Mouse (Mus musculus): ENCODE measurements around the gene Washc2.
A peak's percentile ranks its signal among the peaks of the same experiment; 100 is the strongest.

The Washc2 gene

GRCm38 (mm10) chr6:116262824-116263223 lies 55.0 kb downstream of the Washc2 start:
- DNase-seq (ENCODE audit: low spot score), result no peak

GRCm38 (mm10) chr6:116264018-116264651 lies 56.3 kb downstream of the Washc2 start, which contains the start of gene Zfand4:
TSS of gene Zfand4 (plus strand) at chr6:116264222.
- peak; percentile 92 for DNase-seq (ENCODE audit: low spot score)

GRCm38 (mm10) chr6:116264836-116265235 lies 57.0 kb downstream of the Washc2 start:
- no peak for DNase-seq (ENCODE audit: low spot score)

GRCm38 (mm10) chr6:116265603-116266002 lies 57.8 kb downstream of the Washc2 start:
- DNase-seq (ENCODE audit: low spot score), result no peak

GRCm38 (mm10) chr6:116266273-116267109 lies 58.7 kb downstream of the Washc2 start:
- DNase-seq (ENCODE audit: low spot score), result no peak

- no peak for DNase-seq (ENCODE audit: low spot score)
Measured at GRCm38 (mm10) chr6:116267110-116267423, 59.2 kb downstream of the Washc2 start.

- no peak for DNase-seq (ENCODE audit: low spot score)
Measured at GRCm38 (mm10) chr6:116275695-116276094, 67.9 kb downstream of the Washc2 start.

GRCm38 (mm10) chr6:116278679-116279317 lies 71.0 kb downstream of the Washc2 start:
- DNase-seq (ENCODE audit: low spot score), result no peak

- no peak for DNase-seq (ENCODE audit: low spot score)
Measured at GRCm38 (mm10) chr6:116281014-116281413, 73.2 kb downstream of the Washc2 start.

GRCm38 (mm10) chr6:116282546-116282945 lies 74.7 kb downstream of the Washc2 start:
- peak; percentile 18 for DNase-seq (ENCODE audit: low spot score)

GRCm38 (mm10) chr6:116283280-116283679 lies 75.4 kb downstream of the Washc2 start:
- no peak for DNase-seq (ENCODE audit: low spot score)

- DNase-seq (ENCODE audit: low spot score), result no peak
Measured at GRCm38 (mm10) chr6:116286321-116286720, 78.5 kb downstream of the Washc2 start.

- DNase-seq (ENCODE audit: low spot score), result no peak
Measured at GRCm38 (mm10) chr6:116286870-116287575, 79.2 kb downstream of the Washc2 start.

GRCm38 (mm10) chr6:116311411-116311810 lies 103.6 kb downstream of the Washc2 start:
- DNase-seq (ENCODE audit: low spot score), result no peak

All from urinary bladder, postnatal 14 days (tissue).